Mouse (Mus musculus) lung, adult 18-20 months (tissue): ENCODE results near the gene Clpp.

Source experiments
- DNase-seq, 2 experiments: peaks; one replicate each; pipeline ENCODE4 v3.0.0; 2022; ENCODE audit warnings: mixed read lengths in 2 of 2

Gene Clpp

DNA sequence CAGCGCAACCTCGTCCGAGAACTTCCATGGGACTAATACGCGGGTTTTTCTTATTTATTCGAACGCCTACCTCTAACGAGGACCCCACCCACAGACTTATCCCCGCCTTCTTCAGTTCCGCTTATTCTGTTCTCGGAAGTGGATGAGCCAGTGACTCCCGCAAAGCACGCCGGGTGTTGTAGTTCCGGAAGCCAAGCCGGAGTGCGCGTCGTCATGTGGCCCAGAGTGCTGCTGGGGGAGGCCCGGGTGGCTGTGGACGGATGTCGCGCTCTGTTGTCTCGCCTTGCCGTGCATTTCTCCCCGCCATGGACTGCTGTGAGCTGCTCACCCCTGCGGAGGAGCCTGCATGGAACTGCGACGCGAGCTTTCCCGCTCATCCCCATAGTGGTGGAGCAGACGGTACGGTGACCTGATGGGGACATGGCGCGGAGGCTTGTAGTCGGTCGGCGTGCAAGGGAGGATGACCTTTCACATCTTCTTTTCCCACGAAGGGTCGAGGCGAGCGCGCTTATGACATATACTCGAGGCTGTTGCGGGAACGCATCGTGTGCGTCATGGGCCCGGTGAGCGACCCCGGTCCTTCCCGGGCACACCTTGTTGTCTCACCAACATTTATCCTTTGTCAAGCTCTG, at the start of gene Clpp:
TSS of gene Clpp (plus strand) at position 191 of the 632 bp plus-strand sequence.
- peak; percentile 97 to 98 for DNase-seq

DNA sequence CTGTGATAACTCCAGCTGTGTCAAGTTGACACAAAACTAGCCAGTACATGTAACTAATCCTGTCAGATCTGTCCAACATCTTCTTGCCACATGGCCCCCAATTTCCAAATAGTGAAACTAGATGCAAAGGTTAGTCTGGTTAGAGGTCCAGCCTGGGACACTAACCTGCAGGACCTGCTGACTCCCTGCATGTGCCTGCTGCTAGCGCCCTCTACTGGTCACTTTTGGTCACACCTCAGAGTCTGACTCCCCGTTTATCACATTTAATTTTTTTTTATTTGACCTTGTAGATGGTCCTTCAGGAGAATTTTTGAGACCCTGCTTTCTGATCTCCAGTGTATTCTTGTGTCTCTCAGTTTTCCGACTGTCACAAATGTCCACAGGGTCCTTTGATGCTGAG, 39.2 kb upstream of the Clpp start:
- DNase-seq: peak; percentile 59 to 60

DNA sequence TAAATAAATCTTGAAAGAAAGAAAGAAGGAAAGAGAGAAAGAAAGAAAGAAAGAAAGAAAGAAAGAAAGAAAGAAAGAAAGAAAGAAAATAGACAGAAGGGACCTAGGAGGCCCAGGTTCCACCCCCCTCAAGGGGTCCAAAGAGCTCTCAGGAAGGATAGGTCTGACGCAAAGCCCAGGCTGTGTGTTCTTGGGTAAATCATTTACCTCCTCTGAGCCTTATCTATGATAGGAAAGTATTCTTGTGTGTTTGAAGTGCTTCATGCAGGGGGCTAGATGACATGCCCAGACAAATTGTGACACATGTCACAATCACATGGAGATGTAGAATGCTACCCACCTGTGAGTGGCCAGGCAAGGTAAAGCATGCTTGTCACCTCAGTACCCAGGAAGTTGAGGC, 37.5 kb upstream of the Clpp start:
- no peak for DNase-seq

DNA sequence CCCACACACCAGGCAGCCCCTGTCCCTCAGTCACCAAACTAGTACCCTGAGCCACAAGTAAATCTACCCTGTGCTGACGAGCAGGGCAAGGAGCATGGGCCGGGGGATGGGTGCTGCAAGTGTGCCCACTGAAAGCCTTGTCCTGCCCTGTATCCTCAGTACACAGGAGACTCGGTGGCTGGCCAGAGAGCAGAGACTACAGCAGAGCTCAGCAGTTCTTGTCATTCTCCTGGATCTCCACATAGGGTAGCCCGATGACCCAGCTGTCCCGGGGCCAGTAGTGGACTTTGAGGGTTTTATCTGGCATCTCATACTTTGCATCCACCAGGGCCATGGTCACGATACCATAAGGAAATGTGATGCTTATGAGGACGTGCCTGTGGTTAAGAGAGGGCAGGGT, 35.2 kb upstream of the Clpp start:
- no peak for DNase-seq

DNA sequence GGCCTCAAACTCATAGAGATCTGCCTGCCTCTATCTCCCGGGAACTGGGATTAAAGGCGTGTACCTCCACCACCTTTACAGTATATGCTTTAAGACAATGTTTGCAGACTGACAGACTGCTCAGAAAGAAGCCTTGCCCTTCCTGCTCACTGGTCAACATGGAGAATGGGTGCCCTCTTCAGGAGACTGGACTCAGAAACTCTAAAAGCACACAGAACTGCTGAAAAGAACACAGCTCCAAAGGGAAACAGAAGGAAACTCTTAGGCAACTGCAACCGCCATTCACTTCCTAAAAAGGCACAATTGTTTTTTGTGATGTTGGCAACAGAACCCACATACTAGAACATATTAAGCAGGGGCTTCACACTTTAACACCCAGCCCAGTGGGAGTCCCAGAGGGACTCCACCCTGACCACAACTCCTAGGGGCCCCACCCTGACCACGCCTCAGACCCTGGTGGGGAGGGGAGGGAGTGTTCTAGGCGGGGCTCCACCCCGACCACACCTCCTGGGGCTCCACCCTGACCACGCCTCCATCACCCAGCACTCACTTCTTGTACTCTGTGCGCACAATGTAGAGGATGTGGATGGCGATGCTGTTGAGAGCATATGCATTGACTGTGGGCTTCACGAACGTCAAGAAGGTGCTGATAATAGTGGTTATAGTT, 32.2 kb upstream of the Clpp start:
- peak; percentile 37 to 38 for DNase-seq

DNA sequence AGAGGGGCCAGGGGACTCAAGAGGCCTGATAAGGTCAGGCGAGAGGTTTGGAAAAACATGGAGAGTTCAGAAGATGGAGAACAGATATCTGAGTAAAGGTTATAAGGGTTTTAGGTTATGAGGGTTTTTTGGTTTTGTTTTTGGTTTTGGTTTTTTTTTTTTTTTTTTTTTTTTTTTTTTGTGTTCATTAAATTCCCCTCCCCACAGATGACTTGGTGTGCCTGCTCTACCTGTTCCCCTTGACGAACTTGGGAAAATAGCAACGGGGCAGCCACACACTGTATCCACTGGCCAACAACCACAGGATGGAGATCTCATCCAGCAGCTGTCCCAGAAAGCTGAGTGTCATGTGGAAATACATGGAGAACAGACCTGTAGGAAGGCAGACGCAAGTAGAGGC, 31.4 kb upstream of the Clpp start:
- no peak for DNase-seq

DNA sequence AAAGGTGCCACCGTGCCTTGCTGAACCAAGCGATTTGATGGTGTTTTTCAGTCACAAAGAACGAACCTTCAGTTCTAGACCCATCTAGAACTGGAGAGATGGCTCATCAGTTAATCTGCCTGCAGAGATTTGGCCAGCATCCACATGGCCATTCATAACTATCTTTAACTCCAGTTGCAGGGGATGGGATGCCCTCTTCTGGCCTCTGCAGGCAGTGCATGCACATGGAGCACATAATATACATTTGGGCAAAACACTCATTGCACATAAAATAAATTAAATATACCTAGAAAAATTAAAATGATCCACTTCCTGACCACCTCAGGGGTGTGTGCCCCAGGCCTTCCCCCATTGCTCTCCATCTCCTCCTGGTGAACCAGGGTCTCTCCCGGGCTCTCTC, 28.2 kb upstream of the Clpp start:
- DNase-seq: no peak

DNA sequence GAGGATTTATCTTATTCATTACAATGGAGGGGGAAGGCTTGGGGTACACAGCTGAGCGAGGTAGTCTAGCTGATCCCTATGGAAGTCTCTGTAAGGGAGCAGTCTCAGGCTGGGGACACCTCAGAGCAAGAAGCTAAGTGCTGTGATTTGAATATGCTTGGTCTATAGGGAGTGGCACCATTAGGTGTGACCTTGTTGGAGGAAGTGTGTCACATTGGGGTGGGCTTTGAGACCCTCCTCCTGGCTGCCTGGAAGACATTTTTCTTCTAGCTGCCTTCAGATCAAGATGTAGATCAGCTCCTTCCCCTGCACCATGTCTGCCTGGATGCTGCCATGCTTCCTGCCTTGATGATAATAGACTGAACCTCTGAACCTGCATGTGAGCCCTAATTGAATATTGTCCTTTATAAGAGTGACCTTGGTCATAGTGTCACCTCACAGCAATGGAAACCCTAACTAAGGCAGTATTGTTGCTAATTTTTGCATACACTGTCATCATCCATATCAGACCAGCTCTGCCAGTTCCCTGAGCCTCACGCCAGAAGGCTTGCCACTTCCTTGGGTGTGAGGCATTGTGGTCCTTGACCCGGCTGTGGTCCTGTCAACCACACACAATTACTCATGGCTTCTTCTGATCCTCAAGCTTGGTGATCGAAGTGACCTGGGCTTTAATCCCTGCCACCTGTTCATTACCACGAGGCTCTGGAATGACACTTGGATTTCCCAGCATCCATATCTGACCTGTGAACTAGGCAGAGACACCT, 27.3 kb upstream of the Clpp start:
- no peak for DNase-seq

DNA sequence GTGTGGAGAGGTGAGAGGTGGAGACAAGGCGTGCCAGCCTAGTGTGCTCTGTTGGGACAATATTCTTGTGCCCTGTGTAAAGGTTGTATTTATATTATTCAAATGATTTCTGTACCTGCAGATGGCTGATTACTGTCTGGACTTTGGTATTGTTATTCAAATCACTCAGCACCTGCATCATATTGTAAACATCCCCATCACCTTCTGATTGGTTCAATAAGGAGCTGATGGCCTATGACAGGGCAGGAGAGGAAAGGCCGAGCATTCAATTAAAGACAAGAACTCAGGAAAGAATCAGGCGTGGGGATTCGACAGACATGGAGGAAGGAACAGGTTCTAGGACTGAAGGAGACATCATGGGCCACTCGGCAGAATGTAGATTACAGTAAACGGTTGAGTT, 26.5 kb upstream of the Clpp start:
- no peak for DNase-seq

DNA sequence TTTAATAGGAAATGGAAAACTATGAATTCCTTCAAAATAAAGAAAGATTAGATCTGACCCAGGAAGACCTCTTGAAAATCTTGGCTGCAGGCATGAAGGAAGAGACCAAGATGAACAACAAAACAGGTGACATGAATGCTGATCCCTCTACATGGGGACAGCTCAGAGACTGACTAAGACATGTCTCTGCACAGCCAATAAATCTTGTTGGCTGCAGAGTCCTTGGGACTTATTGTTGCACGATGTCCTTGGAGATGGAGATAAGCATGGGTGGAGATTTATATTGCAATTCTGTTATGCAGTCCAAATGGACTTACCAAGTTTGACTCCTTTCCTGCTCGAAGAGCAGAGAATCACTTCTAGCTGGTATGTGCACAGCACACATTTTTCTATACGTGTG, 20.8 kb upstream of the Clpp start:
- DNase-seq: no peak

DNA sequence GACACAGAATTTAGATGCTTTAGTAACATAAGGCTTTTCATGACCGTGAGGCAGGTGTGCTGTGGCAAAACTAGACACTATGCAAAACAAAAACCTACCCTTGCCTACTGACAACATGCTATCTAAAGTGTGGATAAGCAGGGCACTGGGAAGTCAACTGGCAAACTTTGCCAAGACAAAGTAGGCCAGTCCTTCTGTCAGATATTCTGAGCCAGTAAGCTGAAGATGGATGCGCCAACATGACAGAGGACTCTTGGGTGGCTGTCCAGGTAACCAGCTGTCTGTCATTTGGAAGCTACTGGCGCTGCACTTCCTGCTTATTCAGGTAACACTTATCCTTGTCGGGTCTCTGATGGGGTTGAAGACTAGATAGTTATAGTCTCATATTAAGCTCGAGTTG, 20.0 kb upstream of the Clpp start:
- DNase-seq: no peak

DNA sequence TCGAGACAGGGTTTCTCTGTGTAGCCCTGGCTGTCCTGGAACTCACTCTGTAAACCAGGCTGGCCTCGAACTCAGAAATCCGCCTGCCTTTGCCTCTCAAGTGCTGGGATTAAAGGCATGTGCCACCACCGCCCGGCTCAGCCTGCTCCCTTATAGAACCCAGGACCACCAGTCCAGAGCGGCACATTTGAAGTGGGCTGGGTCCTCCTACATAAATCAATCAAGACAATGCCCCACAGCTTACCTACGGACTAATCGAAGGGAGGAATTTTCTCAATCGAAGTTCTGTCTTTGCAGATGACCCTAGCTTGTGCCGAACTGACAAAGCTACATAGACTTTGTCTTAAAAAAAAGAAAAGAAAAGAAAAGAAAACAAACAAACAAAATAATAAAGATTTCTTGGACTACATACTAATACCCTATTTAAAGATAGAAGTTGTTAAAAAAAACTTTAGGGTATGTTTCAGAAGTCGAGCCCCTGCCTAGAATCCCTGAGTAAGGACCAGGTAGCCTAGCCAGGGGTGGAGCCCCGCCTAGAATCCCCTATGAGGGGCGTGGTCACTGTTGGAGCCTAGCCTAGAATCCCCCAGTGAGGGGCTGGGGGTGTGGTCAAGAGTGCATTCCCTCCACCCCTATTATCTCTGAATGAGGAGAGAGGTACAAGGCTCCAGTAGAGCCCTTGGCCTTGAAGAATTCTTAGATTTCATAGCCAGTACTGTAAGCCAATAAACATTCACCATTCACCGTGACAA, 16.0 kb upstream of the Clpp start:
- no peak for DNase-seq

DNA sequence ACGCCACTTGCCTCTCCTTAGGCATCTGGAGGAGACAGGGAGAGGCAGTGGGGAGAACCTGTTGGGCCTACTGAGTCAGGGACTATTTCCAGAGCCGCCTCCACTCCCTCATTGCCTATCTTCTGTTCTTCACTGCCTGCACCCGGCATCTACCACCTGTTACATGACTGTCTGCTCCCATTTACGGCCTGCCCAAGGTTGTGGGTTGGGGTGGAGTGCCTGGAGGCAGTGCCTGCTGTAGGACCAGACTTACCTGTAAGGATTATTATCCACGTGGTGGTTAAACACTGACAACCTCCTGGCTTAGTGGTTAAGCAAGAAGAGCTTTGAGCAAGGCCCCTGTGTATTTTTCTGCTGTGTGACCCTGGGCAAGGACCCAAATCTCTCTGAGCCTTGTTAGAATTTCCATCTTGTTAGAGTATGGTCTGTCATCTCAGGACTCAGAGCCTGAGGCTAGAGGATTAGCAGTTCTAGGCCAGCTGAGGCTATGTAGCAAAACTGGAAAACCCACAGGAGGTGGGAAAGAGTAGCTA, 15.3 kb upstream of the Clpp start:
- DNase-seq: no peak

DNA sequence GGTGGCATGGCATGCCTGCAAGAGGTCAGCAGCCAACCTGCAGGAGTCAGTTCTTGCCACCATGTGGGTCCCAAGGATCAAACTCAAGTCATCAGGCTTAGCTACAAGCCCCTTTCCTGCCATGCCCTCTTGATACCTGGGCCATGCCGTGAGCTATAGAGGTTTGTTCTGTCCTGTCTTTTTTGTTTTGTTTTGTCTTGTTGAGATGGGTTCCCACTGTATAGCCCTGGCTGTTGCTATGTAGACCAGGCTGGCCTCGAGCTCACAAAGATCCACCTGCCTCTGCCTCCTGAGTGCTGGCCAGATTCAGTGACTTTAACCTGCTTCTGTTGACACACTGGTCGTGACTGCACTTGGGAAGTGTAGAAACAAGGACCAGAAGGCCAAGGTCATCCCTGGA, 14.7 kb upstream of the Clpp start:
- DNase-seq: no peak

DNA sequence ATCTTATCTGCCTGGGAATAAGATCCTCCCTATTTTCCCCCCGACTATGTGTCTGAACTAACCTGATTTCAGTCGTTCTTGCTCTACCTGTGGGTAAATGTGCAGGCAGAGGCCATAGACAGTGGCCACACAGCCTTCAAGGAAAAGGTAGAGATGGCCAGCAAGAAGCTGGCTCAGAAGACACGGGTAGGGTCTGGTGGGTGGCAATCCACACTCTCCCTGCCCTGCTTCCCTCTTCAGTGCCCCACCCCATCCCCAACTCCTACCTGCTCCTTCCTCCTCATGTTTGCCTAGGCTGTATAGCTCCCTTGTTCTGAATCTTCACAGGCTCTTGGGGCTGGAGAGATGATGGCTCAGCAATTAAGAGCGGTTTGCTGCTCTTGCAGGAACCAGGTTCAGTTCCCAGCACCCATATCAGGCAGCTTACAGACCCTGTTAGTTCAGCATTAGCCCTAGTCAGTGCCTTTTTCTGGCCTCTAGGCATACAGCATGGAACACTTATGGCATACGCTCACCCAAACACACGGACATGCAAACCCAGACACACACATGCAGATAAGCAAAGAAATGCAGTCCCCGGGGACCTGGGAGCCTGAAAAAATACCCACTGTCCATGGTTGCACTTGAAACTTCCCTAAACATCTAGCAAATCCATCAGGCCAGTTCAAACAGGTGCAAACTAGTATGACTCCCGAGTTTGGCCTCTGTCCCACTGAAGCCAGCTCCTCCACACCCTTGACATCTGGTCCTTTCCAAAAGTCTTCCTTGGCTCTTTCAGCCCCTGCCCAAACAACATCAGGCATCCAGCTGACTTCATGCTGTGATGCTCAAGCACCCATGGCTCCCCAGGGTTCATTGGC, 13.3 kb upstream of the Clpp start:
- DNase-seq: no peak

DNA sequence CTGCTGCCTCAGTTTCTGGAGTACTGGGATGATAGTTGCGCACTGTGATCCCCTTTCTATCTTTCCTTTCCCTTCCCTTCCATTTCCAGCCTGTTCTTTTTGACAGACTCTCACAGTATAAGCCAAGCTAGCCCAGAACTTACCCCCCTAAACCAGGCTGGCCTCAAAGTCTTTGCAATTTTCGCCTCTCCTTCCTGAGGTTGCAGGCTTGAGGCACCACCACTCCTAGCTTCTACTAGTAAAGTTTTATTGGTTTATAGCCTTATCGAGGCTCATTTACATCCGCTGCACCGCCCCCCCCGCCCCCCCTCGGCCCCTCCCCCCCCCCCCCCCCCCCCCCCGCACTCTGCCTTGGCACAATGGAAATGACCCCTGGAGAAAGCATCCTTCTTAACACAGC, 10.6 kb upstream of the Clpp start:
- DNase-seq: no peak

DNA sequence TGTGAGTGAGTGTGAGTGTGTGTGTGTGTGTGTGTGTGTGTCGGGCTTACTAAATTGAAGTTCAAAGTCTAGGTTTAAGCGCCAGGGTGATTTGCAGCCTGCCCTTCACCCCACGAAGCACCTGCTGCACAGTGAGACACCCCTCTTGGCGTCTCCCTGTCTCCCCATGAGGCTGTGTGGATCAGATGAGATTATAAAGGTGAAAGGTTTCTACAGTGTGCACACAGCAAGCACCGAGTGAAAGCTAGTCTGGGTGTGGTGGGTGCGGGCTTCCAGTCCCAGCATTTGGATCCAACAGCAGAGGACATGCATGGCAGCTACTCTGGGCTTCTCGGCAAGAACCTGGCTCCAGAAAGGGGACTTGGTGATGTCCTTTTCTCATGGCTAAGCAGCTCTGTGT, 9.1 kb upstream of the Clpp start:
- no peak for DNase-seq

DNA sequence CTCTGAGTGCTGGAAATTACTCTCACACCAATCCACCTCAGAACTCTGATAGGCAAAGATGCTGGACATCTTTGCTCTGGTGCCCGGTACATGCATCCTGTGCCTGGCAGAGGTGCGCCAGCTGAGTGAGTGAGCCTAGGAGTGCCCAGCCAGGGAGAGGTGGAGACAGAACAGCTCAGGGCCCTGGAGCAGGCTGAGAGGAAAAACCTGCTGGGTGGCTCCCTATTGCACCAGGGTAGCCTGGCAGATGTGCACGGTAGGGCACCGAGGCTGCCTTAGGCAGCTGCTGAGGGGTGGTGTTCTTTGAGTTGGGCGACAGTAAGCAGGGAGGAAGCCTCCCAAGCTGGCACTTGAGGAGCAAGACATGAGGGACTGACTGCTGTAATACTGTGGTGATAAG, 8.1 kb upstream of the Clpp start, which contains the start of gene Acer1:
TSS of gene Acer1 (minus strand) at position 114 of the 400 bp plus-strand sequence.
- no peak for DNase-seq

DNA sequence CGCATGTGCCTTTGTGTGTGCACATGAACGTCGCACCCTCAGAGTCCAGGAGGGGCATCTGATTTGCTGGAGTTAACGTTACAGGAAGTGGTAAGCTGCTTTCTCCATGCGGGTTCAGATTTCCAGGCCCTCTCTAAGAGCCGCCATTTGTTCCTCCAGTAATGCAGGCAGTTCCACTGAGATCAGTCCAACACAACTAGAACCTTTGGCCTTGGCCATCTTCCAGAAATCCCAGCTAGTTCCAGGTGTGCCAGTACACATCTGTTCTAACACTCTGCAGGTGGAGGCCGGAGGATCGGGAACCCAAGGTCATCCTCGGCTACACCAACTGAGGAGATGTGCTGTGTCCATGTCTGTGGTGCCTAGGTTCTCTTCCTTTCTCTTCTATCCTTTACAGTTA, 5.2 kb upstream of the Clpp start:
- DNase-seq: no peak

DNA sequence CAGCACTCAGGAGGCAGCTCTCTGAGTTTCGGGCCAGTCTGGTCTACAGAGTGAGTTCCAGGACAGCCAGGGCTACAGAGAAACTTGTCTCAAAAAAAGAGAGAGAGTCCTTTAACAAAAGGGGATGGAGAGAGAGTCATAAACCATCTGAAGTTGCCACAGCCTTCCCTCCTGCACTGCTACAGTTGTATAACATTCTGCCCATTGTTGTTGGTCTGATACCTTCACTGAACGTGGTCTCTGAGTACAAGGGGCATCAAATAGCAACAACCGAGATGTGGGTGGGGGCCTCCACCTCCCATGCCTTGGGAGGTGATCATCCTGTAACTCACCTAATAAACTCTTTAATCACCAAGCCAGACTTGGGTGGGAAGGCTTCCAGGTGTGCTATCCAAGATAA, 4.4 kb upstream of the Clpp start:
- DNase-seq: no peak

DNA sequence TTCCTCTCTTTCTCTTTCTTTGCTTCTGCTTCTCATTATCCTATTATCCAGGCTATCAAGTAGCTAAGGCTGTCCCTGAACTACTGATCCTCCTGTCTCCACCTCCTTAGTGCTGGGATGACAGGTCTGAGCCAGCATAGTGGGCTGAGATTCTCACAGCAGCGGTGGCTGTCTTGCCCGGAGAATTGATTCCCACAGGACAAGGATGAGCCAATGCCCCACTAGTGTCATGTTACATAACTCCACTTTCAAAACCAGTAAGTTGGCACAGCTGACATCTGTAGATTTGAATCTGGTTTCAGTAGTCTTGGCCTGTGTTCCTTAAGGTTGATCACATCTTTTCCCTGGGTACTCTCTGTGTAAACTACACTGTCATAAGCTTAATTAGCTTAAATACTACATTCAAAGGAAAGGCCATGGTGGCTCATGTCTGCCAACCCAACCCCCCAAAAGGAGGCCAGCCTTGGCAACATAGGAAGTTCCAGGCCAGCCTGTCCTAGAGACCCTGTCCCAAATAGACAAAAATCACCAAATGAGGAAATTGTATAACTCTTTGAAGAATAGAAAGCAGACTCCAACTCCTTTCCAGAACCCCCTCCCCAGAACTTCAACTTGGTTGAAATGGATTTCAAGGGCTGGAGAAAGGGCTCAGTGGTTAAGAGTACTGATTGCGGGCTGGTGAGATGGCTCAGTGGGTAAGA, 3.9 kb upstream of the Clpp start:
- DNase-seq: no peak

DNA sequence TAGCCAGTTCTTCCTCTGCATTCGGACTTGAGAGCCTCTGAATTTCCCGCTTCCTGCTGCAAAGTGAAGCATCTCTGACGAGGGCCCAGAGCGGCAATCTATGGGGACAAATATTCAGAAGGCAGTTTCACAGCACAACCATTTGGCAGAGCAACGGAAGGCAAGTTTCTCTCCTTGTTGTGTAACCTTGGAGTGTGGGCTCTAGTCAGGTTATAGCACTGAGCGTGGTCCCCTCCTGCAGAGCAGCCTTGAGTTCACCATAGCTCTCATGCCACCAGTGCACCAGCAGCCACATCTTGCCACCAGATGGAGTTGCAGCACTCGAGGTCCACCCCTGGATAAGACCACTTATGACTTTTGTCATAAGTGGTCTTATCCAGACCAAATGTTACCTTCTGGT, 1.7 kb upstream of the Clpp start:
- no peak for DNase-seq
